Mouse (Mus musculus) liver, embryonic 14.5 days (tissue): ENCODE data around the gene Gm10718. TPM values are rescaled to one million over a fixed set of nuclear protein-coding genes. Genes with fewer than 3 reads are reported as not detected.
"Not testable (repeated sequence)": the region's sequence is repeated elsewhere in the genome, so short reads cannot be mapped to it uniquely, and the experiment has no call there.

Source experiments
- ATAC-seq: fragments of 200-750 bp; cut with Nextera tagmentation; 2 replicates; pipeline ENCODE4 v1.8.0; 2017; ENCODE audit warnings: moderate number of reproducible peaks, mild to moderate bottlenecking, moderate library complexity; ENCODE audit not compliant: insufficient read depth
- DNase-seq, 3 experiments: peaks; one replicate each; pipeline ENCODE4 v3.0.0-alpha.2; 2012 to 2013; ENCODE audit warnings: low read depth in 3 of 3, low spot score in 3 of 3
- H3K27ac ChIP-seq: fragments of 300-500 bp; sonication (generic); 2 replicates; pipeline ENCODE4 v1.5.1; 2014; ENCODE audit warnings: moderate library complexity, mild to moderate bottlenecking, control low read depth, inconsistent platforms
- H3K27me3 ChIP-seq: fragments of 300-500 bp; sonication (generic); 2 replicates; pipeline ENCODE4 v1.6.1; 2014; ENCODE audit warnings: mild to moderate bottlenecking, low read length, moderate library complexity; ENCODE audit not compliant: control insufficient read depth, insufficient read depth
- H3K36me3 ChIP-seq: fragments of 300-500 bp; sonication (generic); replicated peaks from 2 replicates; pipeline ENCODE4 v1.6.1; 2014; ENCODE audit warnings: low read depth; ENCODE audit not compliant: control insufficient read depth, insufficient read depth
- H3K4me1 ChIP-seq, 2 experiments: fragments of 200-500 bp in 1 of 2; fragments of 300-500 bp in 1 of 2; sonication (generic) in 1 of 2; replicated peaks; 2 replicates each; pipeline ENCODE4 v1.6.1; 2012 to 2014; ENCODE audit warnings: antibody characterized with exemption in 1 of 2, inconsistent platforms in 1 of 2, low read length in 1 of 2; ENCODE audit not compliant: control insufficient read depth in 2 of 2, insufficient read depth in 2 of 2
- H3K4me2 ChIP-seq: fragments of 300-500 bp; sonication (generic); 2 replicates; pipeline ENCODE4 v1.6.1; 2014; ENCODE audit warnings: low read depth, mild to moderate bottlenecking, control low read depth, moderate library complexity
- H3K4me3 ChIP-seq, 2 experiments: fragments of 200-500 bp in 1 of 2; fragments of 300-500 bp in 1 of 2; sonication (generic) in 1 of 2; 2 replicates each; pipeline ENCODE4 v1.5.1; 2012 to 2014; ENCODE audit warnings: low read depth in 2 of 2, low read length in 2 of 2, mild to moderate bottlenecking in 2 of 2, control low read depth in 1 of 2, inconsistent platforms in 1 of 2, moderate library complexity in 1 of 2; ENCODE audit not compliant: insufficient read depth in 1 of 2
- H3K9ac ChIP-seq: fragments of 300-500 bp; sonication (generic); replicated peaks from 2 replicates; pipeline ENCODE4 v1.6.1; 2014; ENCODE audit warnings: mild to moderate bottlenecking, control low read depth, moderate library complexity
- H3K9me3 ChIP-seq: fragments of 300-500 bp; sonication (generic); 2 replicates; pipeline ENCODE4 v1.6.1; 2016; ENCODE audit warnings: low read length, mixed read lengths; ENCODE audit not compliant: control insufficient read depth
- WGBS: fragments of 180-500 bp; shearing (Covaris S2); extraction: QIAGEN DNeasy Blood & Tissue Kit; methylation state at CpG from one replicate; pipeline ENCODE4 v1.1.7; 2014; ENCODE audit not compliant: insufficient replicate concordance; 5-methylcytosine and 5-hydroxymethylcytosine counted together
- polyA plus RNA-seq, 2 experiments: library from polyadenylated mRNA; depleted of rRNA in 1 of 2; stranded (reverse) in 1 of 2; unstranded in 1 of 2; fragments of >200 nt; fragmentation: Nextera tagmentation in 1 of 2; extraction: Ambion mirVana in 1 of 2; gene quantifications; 2 replicates each; pipeline versions ENCODE4 v1.2.1 to v1.2.3; 2012 to 2014

Gene Gm10718
- polyA plus RNA-seq, 2 experiments = not detected

GRCm38 (mm10) chr9:3027200-3027599 is 3.9 kb downstream of the Gm10718 start:
- H3K27me3 ChIP-seq, H3K4me2 ChIP-seq, H3K9me3 ChIP-seq, H3K4me3 ChIP-seq, ATAC-seq, H3K9ac ChIP-seq, H3K36me3 ChIP-seq, H3K4me1 ChIP-seq, H3K27ac ChIP-seq: not testable (repeated sequence)
- DNase-seq = peak in 2 of 3 experiments; percentile 52 to 66
- WGBS = 59% methylated on average over 9 of the region's 9 CpGs

GRCm38 (mm10) chr9:3029276-3030000 is 6.1 kb downstream of the Gm10718 start:
- 51% methylated on average over 12 of the region's 16 CpGs for WGBS
- not testable (repeated sequence) for H3K27ac ChIP-seq, H3K4me3 ChIP-seq, H3K36me3 ChIP-seq, H3K4me1 ChIP-seq, H3K27me3 ChIP-seq, H3K9me3 ChIP-seq, H3K9ac ChIP-seq, H3K4me2 ChIP-seq, DNase-seq, ATAC-seq

GRCm38 (mm10) chr9:3030677-3031318 is 7.5 kb downstream of the Gm10718 start:
- not testable (repeated sequence) for H3K4me1 ChIP-seq, H3K36me3 ChIP-seq, H3K27ac ChIP-seq, ATAC-seq, H3K9ac ChIP-seq, H3K4me3 ChIP-seq, H3K4me2 ChIP-seq, H3K9me3 ChIP-seq, H3K27me3 ChIP-seq
- 65% methylated on average over 2 of the region's 10 CpGs for WGBS
- DNase-seq = peak in 2 of 3 experiments; percentile 96 to 99

- not testable (repeated sequence) for H3K27me3 ChIP-seq, ATAC-seq, H3K36me3 ChIP-seq, H3K27ac ChIP-seq, H3K4me2 ChIP-seq, H3K9me3 ChIP-seq, DNase-seq, H3K4me1 ChIP-seq, H3K9ac ChIP-seq, H3K4me3 ChIP-seq
- no CpG with 5 or more reads among the region's 8 CpGs for WGBS
These were observed 11.0 kb downstream of the Gm10718 start, which contains the start of gene Gm17535 for GRCm38 (mm10) chr9:3034299-3034698. TSS of gene Gm17535 (plus strand) at chr9:3034599.

- not testable (repeated sequence) for H3K4me3 ChIP-seq, H3K9ac ChIP-seq, DNase-seq, H3K4me1 ChIP-seq, H3K36me3 ChIP-seq, H3K9me3 ChIP-seq, H3K27ac ChIP-seq, H3K4me2 ChIP-seq, H3K27me3 ChIP-seq, ATAC-seq
- 56% methylated on average over 6 of the region's 8 CpGs for WGBS
These were observed 13.2 kb downstream of the Gm10718 start, which contains the start of gene Gm10715 for GRCm38 (mm10) chr9:3036577-3036976. TSS of gene Gm10715 (plus strand) at chr9:3036877.

GRCm38 (mm10) chr9:3038161-3038560 is 14.8 kb downstream of the Gm10718 start:
- WGBS = 42% methylated on average over 4 of the region's 4 CpGs
- H3K4me3 ChIP-seq, H3K36me3 ChIP-seq, ATAC-seq, H3K4me1 ChIP-seq, H3K27ac ChIP-seq, H3K4me2 ChIP-seq, H3K27me3 ChIP-seq, H3K9ac ChIP-seq, H3K9me3 ChIP-seq: not testable (repeated sequence)
- peak in 2 of 3 experiments; percentile 14 to 20 for DNase-seq
